Mouse (Mus musculus) thymus, postnatal 25 days (tissue): ENCODE measurements around the gene Nfatc4.

Experiments used
- DNase-seq: peaks from one replicate; pipeline ENCODE4 v3.0.0; 2022

Nfatc4 gene

GRCm38 (mm10) chr14:55822991-55823762 is at the start of gene Nfatc4:
Nfatc4 (plus strand) TSS chr14:55823144.
- DNase-seq: peak; percentile 14

- no peak for DNase-seq
Observed at GRCm38 (mm10) chr14:55776711-55777110, 46.2 kb upstream of the Nfatc4 start.

- no peak for DNase-seq
Observed at GRCm38 (mm10) chr14:55777176-55777575, 45.8 kb upstream of the Nfatc4 start.

- DNase-seq: no peak
Observed at GRCm38 (mm10) chr14:55777806-55778205, 45.1 kb upstream of the Nfatc4 start.

- no peak for DNase-seq
Observed at GRCm38 (mm10) chr14:55778686-55779085, 44.3 kb upstream of the Nfatc4 start.

GRCm38 (mm10) chr14:55779656-55780055 is 43.3 kb upstream of the Nfatc4 start:
- no peak for DNase-seq

- DNase-seq: no peak
Observed at GRCm38 (mm10) chr14:55780736-55781135, 42.2 kb upstream of the Nfatc4 start.

GRCm38 (mm10) chr14:55781310-55781709 is 41.6 kb upstream of the Nfatc4 start:
- DNase-seq: peak; percentile 55

- no peak for DNase-seq
Observed at GRCm38 (mm10) chr14:55782361-55782960, 40.5 kb upstream of the Nfatc4 start.

- peak; percentile 0 for DNase-seq
Observed at GRCm38 (mm10) chr14:55783171-55783957, 39.6 kb upstream of the Nfatc4 start.

GRCm38 (mm10) chr14:55783958-55784235 is 39.0 kb upstream of the Nfatc4 start, which contains the start of gene Adcy4:
Adcy4 (minus strand) TSS chr14:55784095.
- DNase-seq: no peak

GRCm38 (mm10) chr14:55785195-55785594 is 37.7 kb upstream of the Nfatc4 start:
- peak; percentile 26 for DNase-seq

GRCm38 (mm10) chr14:55787731-55788130 is 35.2 kb upstream of the Nfatc4 start:
- DNase-seq: peak; percentile 14

- peak; percentile 78 for DNase-seq
Observed at GRCm38 (mm10) chr14:55788256-55789050, 34.5 kb upstream of the Nfatc4 start, which contains the start of gene Ripk3. Ripk3 (minus strand) TSS chr14:55788865.

GRCm38 (mm10) chr14:55793461-55793860 is 29.5 kb upstream of the Nfatc4 start:
- no peak for DNase-seq

- DNase-seq: peak; percentile 0
Observed at GRCm38 (mm10) chr14:55793946-55794345, 29.0 kb upstream of the Nfatc4 start.

GRCm38 (mm10) chr14:55795380-55796163 is 27.4 kb upstream of the Nfatc4 start:
- peak; percentile 0 for DNase-seq

GRCm38 (mm10) chr14:55814885-55815284 is 8.1 kb upstream of the Nfatc4 start:
- peak; percentile 37 for DNase-seq

- DNase-seq: peak; percentile 0
Observed at GRCm38 (mm10) chr14:55815310-55815751, 7.6 kb upstream of the Nfatc4 start.

GRCm38 (mm10) chr14:55819845-55820405 is 3.0 kb upstream of the Nfatc4 start:
- DNase-seq: no peak

GRCm38 (mm10) chr14:55820576-55820975 is 2.4 kb upstream of the Nfatc4 start:
- no peak for DNase-seq
